Mouse (Mus musculus) urinary bladder, postnatal 4 days (tissue): ENCODE measurements around the gene Olfr598.
"Not testable (repeated sequence)": the region's sequence is repeated elsewhere in the genome, so short reads cannot be mapped to it uniquely, and the experiment has no call there.

Experiments used
- DNase-seq, 2 experiments: peaks; one replicate each; pipeline ENCODE4 v3.0.0; 2021 to 2022; ENCODE audit warnings: low spot score in 2 of 2

Gene Olfr598

GRCm38 (mm10) chr7:103323268-103323667, at the start of gene Olfr598:
TSS of gene Olfr598 (plus strand) at chr7:103323568.
- DNase-seq, result no peak

DNA sequence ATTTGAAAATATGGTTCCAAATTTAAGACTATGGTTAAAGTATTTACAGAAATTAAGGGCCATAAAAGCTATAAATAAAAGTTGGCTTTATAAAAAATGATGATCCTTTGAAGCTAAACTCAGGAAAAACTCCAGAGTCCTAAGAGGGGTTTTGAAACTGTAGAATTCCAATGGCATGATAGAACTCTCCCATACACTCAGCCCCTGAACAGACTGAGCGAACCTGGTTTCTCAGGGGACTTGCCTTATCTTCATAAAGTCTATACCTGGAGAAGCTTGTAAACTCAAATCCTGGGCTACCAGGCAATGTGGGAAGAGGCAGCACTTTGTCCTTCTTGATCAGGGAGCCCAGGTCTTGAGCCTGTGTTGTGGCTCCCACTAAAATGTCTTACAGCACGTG, 18.0 kb upstream of the Olfr598 start, which contains the start of gene Olfr596:
Gene Olfr596, plus strand, starts transcription at position 301 of the 400 bp plus-strand sequence.
- DNase-seq, result not testable (repeated sequence)

GRCm38 (mm10) chr7:103316015-103316414, 7.4 kb upstream of the Olfr598 start, which contains the start of gene Olfr597:
TSS of gene Olfr597 (plus strand) at chr7:103316315.
- not testable (repeated sequence) for DNase-seq

DNA sequence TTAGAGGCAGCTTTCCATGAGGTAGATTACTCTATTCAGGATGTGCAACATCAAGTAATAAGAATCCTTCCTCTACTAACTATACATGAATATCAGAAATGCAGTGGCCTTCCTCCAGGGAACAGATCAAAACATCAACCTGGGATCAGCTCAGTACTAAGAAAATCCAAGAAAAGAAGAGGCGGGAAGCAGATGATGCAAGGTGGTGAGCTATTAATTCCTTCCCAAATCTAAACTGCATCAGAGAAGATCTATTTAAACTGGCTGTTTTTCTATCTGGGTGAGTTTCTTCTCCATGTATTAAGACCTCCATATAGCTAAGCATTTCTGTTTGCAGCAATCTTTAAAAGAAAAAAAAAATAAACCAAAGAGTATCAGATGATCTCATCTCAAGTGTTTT, 12.2 kb downstream of the Olfr598 start, which contains the start of gene Olfr599:
Gene Olfr599, plus strand, starts transcription at position 301 of the 400 bp plus-strand sequence.
- DNase-seq, result no peak

- no peak for DNase-seq
These were observed 26.2 kb downstream of the Olfr598 start, which contains the start of gene Olfr600 for GRCm38 (mm10) chr7:103349569-103349968. TSS of gene Olfr600 (minus strand) at chr7:103349669.

DNA sequence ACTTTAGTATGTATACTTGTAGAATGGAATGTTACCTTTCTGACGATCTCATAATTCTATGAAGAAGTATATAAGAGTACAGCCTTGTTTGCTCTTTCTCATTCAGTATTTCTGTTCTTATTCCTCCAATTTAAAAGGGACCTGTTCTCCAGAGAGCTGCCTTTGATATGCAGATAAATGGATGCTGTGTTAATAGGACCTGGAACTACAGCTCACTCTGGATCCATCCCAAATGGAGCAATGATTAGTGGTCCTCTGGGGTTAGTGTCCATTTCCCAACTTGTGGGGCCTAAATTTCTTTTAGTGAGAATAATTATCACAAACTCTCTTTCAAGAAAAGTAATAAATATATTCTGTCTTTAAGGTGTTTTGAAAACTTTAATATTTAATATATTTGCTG, 39.2 kb downstream of the Olfr598 start, which contains the start of gene Olfr601:
Gene Olfr601, minus strand, starts transcription at position 101 of the 400 bp plus-strand sequence.
- DNase-seq, result no peak
